ENCODE assay signal across 18 mouse cellular contexts in genomic region chr11:7113046-7113445, GRCm38 (mm10). TPM values are rescaled to one million over a fixed set of nuclear protein-coding genes. Genes with fewer than 3 reads are reported as not detected.
DNase-seq lines count a peak whose midpoint lies in the region; ATAC-seq and TF ChIP-seq lines count a peak whose summit lies in the region.
"Had no signal": no experiment of that assay in that cellular context is flagged by ENCODE, and none has a peak within 500 bp of the region (broad histone marks: within the 10 kb centered on the region; RNA-seq: fewer than 3 reads in every experiment).

No protein-coding gene starts in this region.

- DNase-seq in forebrain, embryonic 14.5 days (ENCODE audit: low spot score): no peak
- no peak for DNase-seq in stomach, postnatal 0 days (ENCODE audit: low spot score)
- DNase-seq: B cell, adult 2 months; gastrocnemius, postnatal 36 days; heart, adult 2 months had no signal

- H3K27ac ChIP-seq in forebrain, embryonic 13.5 days: no peak overlapping the region
- H3K27ac ChIP-seq in forebrain, embryonic 14.5 days (ENCODE audit: low read depth, low read length): no peak overlapping the region
- H3K27ac ChIP-seq in hindbrain, embryonic 13.5 days: peak overlapping the region; percentile 18; the same call in 1 of the 2 replicates
- no peak overlapping the region for H3K27ac ChIP-seq in hindbrain, embryonic 16.5 days (ENCODE audit: low read depth, low read length)
- H3K27ac ChIP-seq in midbrain, embryonic 13.5 days: no peak overlapping the region
- no peak overlapping the region for H3K27ac ChIP-seq in midbrain, embryonic 15.5 days
- no peak overlapping the region for H3K27ac ChIP-seq in midbrain, embryonic 16.5 days (ENCODE audit: low read length)
- no peak overlapping the region for H3K27ac ChIP-seq in stomach, postnatal 0 days (replicated peaks)
- H3K27ac ChIP-seq: heart, adult 2 months; heart, embryonic 13.5 days; intestine, embryonic 15.5 days had no signal

- H3K27me3 ChIP-seq in forebrain, embryonic 13.5 days: no peaks in the 10 kb centered on the region
- H3K27me3 ChIP-seq in forebrain, embryonic 14.5 days (replicated peaks; ENCODE audit: control insufficient read depth, insufficient read depth, low read length): no peaks in the 10 kb centered on the region
- H3K27me3 ChIP-seq in hindbrain, embryonic 13.5 days: no peaks in the 10 kb centered on the region
- H3K27me3 ChIP-seq in hindbrain, embryonic 16.5 days (replicated peaks; ENCODE audit: control insufficient read depth, insufficient read depth, low read length): no peaks in the 10 kb centered on the region
- H3K27me3 ChIP-seq in midbrain, embryonic 13.5 days: no peaks in the 10 kb centered on the region
- no peaks in the 10 kb centered on the region for H3K27me3 ChIP-seq in midbrain, embryonic 15.5 days (replicated peaks)
- H3K27me3 ChIP-seq in midbrain, embryonic 16.5 days (ENCODE audit: control insufficient read depth, insufficient read depth, low read depth, low read length): no peaks in the 10 kb centered on the region
- H3K27me3 ChIP-seq in stomach, postnatal 0 days (ENCODE audit: control insufficient read depth, insufficient read depth, low read length): no peaks in the 10 kb centered on the region
- H3K27me3 ChIP-seq: heart, embryonic 13.5 days; hindbrain, embryonic 15.5 days; intestine, embryonic 15.5 days; Patski had no signal

- H3K9me3 ChIP-seq in forebrain, embryonic 13.5 days (replicated peaks): no peaks in the 10 kb centered on the region
- no peaks in the 10 kb centered on the region for H3K9me3 ChIP-seq in forebrain, embryonic 14.5 days (replicated peaks; ENCODE audit: control insufficient read depth, low read length)
- H3K9me3 ChIP-seq in hindbrain, embryonic 13.5 days: no peaks in the 10 kb centered on the region
- H3K9me3 ChIP-seq in hindbrain, embryonic 16.5 days (ENCODE audit: control insufficient read depth, low read length): no peaks in the 10 kb centered on the region
- no peaks in the 10 kb centered on the region for H3K9me3 ChIP-seq in midbrain, embryonic 13.5 days
- no peaks in the 10 kb centered on the region for H3K9me3 ChIP-seq in midbrain, embryonic 15.5 days
- no peaks in the 10 kb centered on the region for H3K9me3 ChIP-seq in midbrain, embryonic 16.5 days (replicated peaks; ENCODE audit: control insufficient read depth, low read length, poor library complexity, severe bottlenecking)
- H3K9me3 ChIP-seq in stomach, postnatal 0 days (ENCODE audit: control insufficient read depth, low read length): no peaks in the 10 kb centered on the region
- H3K9me3 ChIP-seq: forebrain, embryonic 10.5 days; heart, embryonic 10.5 days; heart, embryonic 13.5 days; hindbrain, embryonic 15.5 days; intestine, embryonic 15.5 days had no signal

- H3K9ac ChIP-seq in forebrain, embryonic 13.5 days: no peak overlapping the region
- no peak overlapping the region for H3K9ac ChIP-seq in forebrain, embryonic 14.5 days (ENCODE audit: low read length)
- H3K9ac ChIP-seq in hindbrain, embryonic 13.5 days: no peak overlapping the region
- no peak overlapping the region for H3K9ac ChIP-seq in hindbrain, embryonic 16.5 days (ENCODE audit: low read depth, low read length)
- no peak overlapping the region for H3K9ac ChIP-seq in midbrain, embryonic 13.5 days (replicated peaks)
- no peak overlapping the region for H3K9ac ChIP-seq in midbrain, embryonic 15.5 days
- no peak overlapping the region for H3K9ac ChIP-seq in midbrain, embryonic 16.5 days (ENCODE audit: low read depth, low read length)
- H3K9ac ChIP-seq in stomach, postnatal 0 days (ENCODE audit: low read length): no peak overlapping the region
- H3K9ac ChIP-seq: heart, embryonic 13.5 days; hindbrain, embryonic 15.5 days; intestine, embryonic 15.5 days had no signal

- no peaks in the 10 kb centered on the region for H3K36me3 ChIP-seq in forebrain, embryonic 13.5 days (ENCODE audit: poor library complexity, severe bottlenecking)
- H3K36me3 ChIP-seq in forebrain, embryonic 14.5 days (ENCODE audit: control insufficient read depth, insufficient read depth, low read length): no peaks in the 10 kb centered on the region
- peaks cover 8% of the 10 kb centered on the region; the same call in 1 of the 2 replicates for H3K36me3 ChIP-seq in hindbrain, embryonic 13.5 days
- H3K36me3 ChIP-seq in hindbrain, embryonic 16.5 days (ENCODE audit: control insufficient read depth, insufficient read depth, low read length): no peaks in the 10 kb centered on the region; the same call in 1 of the 2 replicates
- H3K36me3 ChIP-seq in midbrain, embryonic 13.5 days: peaks cover 7% of the 10 kb centered on the region
- no peaks in the 10 kb centered on the region for H3K36me3 ChIP-seq in midbrain, embryonic 15.5 days (replicated peaks)
- no peaks in the 10 kb centered on the region; the same call in 1 of the 2 replicates for H3K36me3 ChIP-seq in midbrain, embryonic 16.5 days (ENCODE audit: control insufficient read depth, insufficient read depth, low read length)
- H3K36me3 ChIP-seq in stomach, postnatal 0 days (ENCODE audit: control insufficient read depth, insufficient read depth, low read length): no peaks in the 10 kb centered on the region
- H3K36me3 ChIP-seq: forebrain, embryonic 10.5 days; G1E; heart, embryonic 13.5 days; intestine, embryonic 15.5 days had no signal

- ATAC-seq in forebrain, embryonic 13.5 days: 0 out of 2 replicates have a peak, but pooled peaks have one; percentile 19
- ATAC-seq in forebrain, embryonic 14.5 days: no peak
- no peak for ATAC-seq in hindbrain, embryonic 13.5 days (ENCODE audit: low FRiP score)
- ATAC-seq in hindbrain, embryonic 16.5 days: no peak
- peak; percentile 34 for ATAC-seq in midbrain, embryonic 13.5 days
- no peak for ATAC-seq in midbrain, embryonic 15.5 days (replicated peaks)
- ATAC-seq in midbrain, embryonic 16.5 days: 0 out of 2 replicates have a peak, but pooled peaks have one; percentile 8
- no peak for ATAC-seq in stomach, postnatal 0 days (ENCODE audit: low FRiP score, low TSS enrichment)
- ATAC-seq: Patski had no signal

- no peak for TF ChIP-seq CTCF in stomach, postnatal 0 days (IDR thresholded peaks at IDR 0.05; ENCODE audit: low read depth)

- no peak for TF ChIP-seq EP300 in stomach, postnatal 0 days (optimal IDR thresholded peaks at IDR 0.05)

- no peak overlapping the region for H3K4me2 ChIP-seq in forebrain, embryonic 13.5 days
- H3K4me2 ChIP-seq in forebrain, embryonic 14.5 days (ENCODE audit: low read length): no peak overlapping the region
- H3K4me2 ChIP-seq in hindbrain, embryonic 13.5 days: no peak overlapping the region
- H3K4me2 ChIP-seq in hindbrain, embryonic 16.5 days (ENCODE audit: low read length): no peak overlapping the region
- no peak overlapping the region for H3K4me2 ChIP-seq in midbrain, embryonic 13.5 days (replicated peaks)
- no peak overlapping the region for H3K4me2 ChIP-seq in midbrain, embryonic 15.5 days
- H3K4me2 ChIP-seq in midbrain, embryonic 16.5 days (ENCODE audit: low read length): no peak overlapping the region
- no peak overlapping the region for H3K4me2 ChIP-seq in stomach, postnatal 0 days (replicated peaks; ENCODE audit: low read depth)
- H3K4me2 ChIP-seq: heart, embryonic 13.5 days; hindbrain, embryonic 15.5 days; intestine, embryonic 15.5 days had no signal

- 86% methylated on average over 4 of the region's 4 CpGs for WGBS in forebrain, embryonic 13.5 days
- WGBS in forebrain, embryonic 14.5 days: 86% methylated on average over 4 of the region's 4 CpGs
- WGBS in hindbrain, embryonic 13.5 days: 80% methylated on average over 4 of the region's 4 CpGs
- WGBS in hindbrain, embryonic 16.5 days: 80% methylated on average over 4 of the region's 4 CpGs
- WGBS in midbrain, embryonic 13.5 days: 82% methylated on average over 4 of the region's 4 CpGs
- WGBS in midbrain, embryonic 15.5 days: 70% methylated on average over 4 of the region's 4 CpGs
- 66% methylated on average over 4 of the region's 4 CpGs for WGBS in midbrain, embryonic 16.5 days
- WGBS in stomach, postnatal 0 days: 71% methylated on average over 4 of the region's 4 CpGs

- H3K4me1 ChIP-seq in forebrain, embryonic 13.5 days: 0 out of 2 replicates have a peak, but pooled peaks cover 6% of the 10 kb centered on the region
- H3K4me1 ChIP-seq in forebrain, embryonic 14.5 days (ENCODE audit: control insufficient read depth, insufficient read depth, low read length): peaks cover 4% of the 10 kb centered on the region; the same call in 1 of the 2 replicates
- peaks cover 12% of the 10 kb centered on the region for H3K4me1 ChIP-seq in hindbrain, embryonic 13.5 days (replicated peaks)
- H3K4me1 ChIP-seq in hindbrain, embryonic 16.5 days (ENCODE audit: control insufficient read depth, insufficient read depth, low read depth, low read length): no peaks in the 10 kb centered on the region
- peaks cover 17% of the 10 kb centered on the region for H3K4me1 ChIP-seq in midbrain, embryonic 13.5 days (replicated peaks)
- peaks cover 12% of the 10 kb centered on the region for H3K4me1 ChIP-seq in midbrain, embryonic 15.5 days
- H3K4me1 ChIP-seq in midbrain, embryonic 16.5 days (ENCODE audit: control insufficient read depth, insufficient read depth, low read length): peaks cover 8% of the 10 kb centered on the region; the same call in 1 of the 2 replicates
- no peaks in the 10 kb centered on the region for H3K4me1 ChIP-seq in stomach, postnatal 0 days (replicated peaks; ENCODE audit: control insufficient read depth, insufficient read depth)
- H3K4me1 ChIP-seq: intestine, embryonic 15.5 days had no signal

- no peak overlapping the region for H3K4me3 ChIP-seq in forebrain, embryonic 13.5 days
- no peak overlapping the region for H3K4me3 ChIP-seq in forebrain, embryonic 14.5 days (ENCODE audit: low read depth, low read length)
- no peak overlapping the region for H3K4me3 ChIP-seq in hindbrain, embryonic 13.5 days
- no peak overlapping the region for H3K4me3 ChIP-seq in hindbrain, embryonic 16.5 days (ENCODE audit: low read length)
- H3K4me3 ChIP-seq in midbrain, embryonic 13.5 days (replicated peaks): no peak overlapping the region
- no peak overlapping the region for H3K4me3 ChIP-seq in midbrain, embryonic 15.5 days
- H3K4me3 ChIP-seq in midbrain, embryonic 16.5 days (ENCODE audit: low read depth, low read length): no peak overlapping the region
- H3K4me3 ChIP-seq in stomach, postnatal 0 days (ENCODE audit: low read depth, low read length): no peak overlapping the region
- H3K4me3 ChIP-seq: forebrain, embryonic 10.5 days; heart, adult 2 months; heart, embryonic 10.5 days; heart, embryonic 13.5 days; hindbrain, embryonic 15.5 days; intestine, embryonic 15.5 days had no signal

RNA-seq across cellular contexts. Expression of gene Adcy1, which starts 49.8 kb away (rescaled TPM):
- 1.6 and 1.9 TPM in 2 replicates for polyA plus RNA-seq in forebrain, embryonic 13.5 days (2015; fragmentation: Nextera tagmentation; extraction: Ambion mirVana)
- polyA plus RNA-seq in forebrain, embryonic 14.5 days (2014; fragmentation: Nextera tagmentation; extraction: Ambion mirVana): 5.0 and 7.9 TPM in 2 replicates
- polyA plus RNA-seq in hindbrain, embryonic 13.5 days (2015; fragmentation: Nextera tagmentation; extraction: Ambion mirVana): 4.5 and 5.1 TPM in 2 replicates
- polyA plus RNA-seq in hindbrain, embryonic 16.5 days (2015; fragmentation: Nextera tagmentation; extraction: Ambion mirVana): 13.1 and 15.2 TPM in 2 replicates
- polyA plus RNA-seq in midbrain, embryonic 13.5 days (2015; fragmentation: Nextera tagmentation; extraction: Ambion mirVana): 2.8 and 3.0 TPM in 2 replicates
- polyA plus RNA-seq in midbrain, embryonic 15.5 days (2015; fragmentation: Nextera tagmentation; extraction: Ambion mirVana): 8.1 and 8.4 TPM in 2 replicates
- polyA plus RNA-seq in midbrain, embryonic 16.5 days (2015; fragmentation: Nextera tagmentation; extraction: Ambion mirVana): 9.9 and 10.9 TPM in 2 replicates
- polyA plus RNA-seq in stomach, postnatal 0 days (2015; fragmentation: Nextera tagmentation; extraction: Ambion mirVana): 0.73 and 0.82 TPM in 2 replicates
- polyA plus RNA-seq: G1E had no signal

Comparison
In these comparisons a context has a peak if more than half of its experiments do, and no peak if none do; other contexts are left out.
1. ATAC-seq: peak in forebrain, embryonic 13.5 days (single experiment), midbrain, embryonic 13.5 days (single experiment) and midbrain, embryonic 16.5 days (single experiment); none in forebrain, embryonic 14.5 days (single experiment), hindbrain, embryonic 13.5 days (single experiment), hindbrain, embryonic 16.5 days (single experiment), midbrain, embryonic 15.5 days (single experiment) and stomach, postnatal 0 days (single experiment).